Mouse (Mus musculus) A20 (cell line): ENCODE data around the gene Olfr319.
"Not testable (repeated sequence)": the region's sequence is repeated elsewhere in the genome, so short reads cannot be mapped to it uniquely, and the experiment has no call there.

ENCODE experiments used
- DNase-seq: peaks from one replicate; pipeline ENCODE4 v3.0.0-alpha.2; 2011; ENCODE audit warnings: low read depth, low spot score

Olfr319 gene

GRCm38 (mm10) chr11:58698862-58699261, at the start of gene Olfr319:
TSS of gene Olfr319 (plus strand) at chr11:58699162.
- DNase-seq: no peak

- no peak for DNase-seq
Measured at GRCm38 (mm10) chr11:58655151-58655550, 43.8 kb upstream of the Olfr319 start.

GRCm38 (mm10) chr11:58658596-58658995, 40.4 kb upstream of the Olfr319 start, which contains the start of gene Olfr322:
TSS of gene Olfr322 (plus strand) at chr11:58658782.
- DNase-seq: no peak

- peak; percentile 25 for DNase-seq
Measured at GRCm38 (mm10) chr11:58669252-58669651, 29.7 kb upstream of the Olfr319 start.

- no peak for DNase-seq
Measured at GRCm38 (mm10) chr11:58671825-58672224, 27.1 kb upstream of the Olfr319 start.

GRCm38 (mm10) chr11:58680799-58681198, 18.2 kb upstream of the Olfr319 start, which contains the start of gene Olfr320:
TSS of gene Olfr320 (plus strand) at chr11:58681099.
- DNase-seq: no peak

GRCm38 (mm10) chr11:58709086-58709485, 10.1 kb downstream of the Olfr319 start:
- no peak for DNase-seq

- DNase-seq: not testable (repeated sequence)
Measured at GRCm38 (mm10) chr11:58717723-58718122, 18.8 kb downstream of the Olfr319 start.

- DNase-seq: no peak
Measured at GRCm38 (mm10) chr11:58719701-58720100, 20.7 kb downstream of the Olfr319 start.

GRCm38 (mm10) chr11:58723914-58724313, 25.0 kb downstream of the Olfr319 start, which contains the start of gene Olfr318:
TSS of gene Olfr318 (minus strand) at chr11:58724014.
- no peak for DNase-seq

- not testable (repeated sequence) for DNase-seq
Measured at GRCm38 (mm10) chr11:58727896-58728650, 29.1 kb downstream of the Olfr319 start.

GRCm38 (mm10) chr11:58733372-58733771, 34.4 kb downstream of the Olfr319 start:
- no peak for DNase-seq

GRCm38 (mm10) chr11:58738792-58739262, 39.9 kb downstream of the Olfr319 start, which contains the start of gene Olfr317:
TSS of gene Olfr317 (minus strand) at chr11:58739212.
- no peak for DNase-seq

- DNase-seq: not testable (repeated sequence)
Measured at GRCm38 (mm10) chr11:58751096-58751495, 52.1 kb downstream of the Olfr319 start.

GRCm38 (mm10) chr11:58752434-58752833, 53.5 kb downstream of the Olfr319 start, which contains the start of gene Olfr316:
TSS of gene Olfr316 (plus strand) at chr11:58752734.
- DNase-seq: no peak
